Mouse (Mus musculus) spleen, adult 2 months (tissue): ENCODE data around the gene Slc35e3.

Experiments used
- CTCF ChIP-seq: fragments of 200-500 bp; IDR thresholded peaks from 2 replicates; pipeline ENCODE4 v1.5.1; 2011; ENCODE audit warnings: mild to moderate bottlenecking, inconsistent platforms; ENCODE audit not compliant: insufficient read depth, insufficient read length, insufficient replicate concordance; ENCODE audit errors: extremely low read depth
- POLR2A ChIP-seq: fragments of 200-500 bp; IDR thresholded peaks from 2 replicates; pipeline ENCODE4 v1.6.1; 2011; ENCODE audit warnings: low read depth, low read length, inconsistent platforms

DNA sequence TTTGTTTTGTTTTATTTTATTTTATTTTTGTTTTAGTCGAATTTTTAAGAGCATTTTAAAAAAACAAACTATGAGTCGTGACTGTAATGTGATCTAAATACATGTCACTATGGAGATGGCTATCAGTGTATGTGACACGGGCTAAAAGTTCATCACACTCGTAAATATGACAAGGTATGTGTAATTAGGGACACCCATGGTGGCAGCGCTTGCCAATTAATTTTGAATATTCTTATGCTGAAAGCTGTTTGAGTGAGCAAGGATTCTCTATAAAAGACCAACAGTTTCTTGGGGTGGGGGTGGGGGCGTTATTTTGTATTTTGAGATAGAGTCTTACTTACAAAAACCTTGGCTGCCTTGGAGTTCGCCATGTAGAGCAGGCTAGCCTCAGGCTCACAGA, 20.5 kb downstream of the Slc35e3 start:
- TF ChIP-seq CTCF (no peak), POLR2A (no peak)
